Mouse (Mus musculus): Measurements from ENCODE around the gene Utp3. TPM values are rescaled to one million over a fixed set of nuclear protein-coding genes. Genes with fewer than 3 reads are reported as not detected.

The Utp3 gene
- polyA plus RNA-seq, 1 experiment from 2014 or later = 60.9 TPM

DNA sequence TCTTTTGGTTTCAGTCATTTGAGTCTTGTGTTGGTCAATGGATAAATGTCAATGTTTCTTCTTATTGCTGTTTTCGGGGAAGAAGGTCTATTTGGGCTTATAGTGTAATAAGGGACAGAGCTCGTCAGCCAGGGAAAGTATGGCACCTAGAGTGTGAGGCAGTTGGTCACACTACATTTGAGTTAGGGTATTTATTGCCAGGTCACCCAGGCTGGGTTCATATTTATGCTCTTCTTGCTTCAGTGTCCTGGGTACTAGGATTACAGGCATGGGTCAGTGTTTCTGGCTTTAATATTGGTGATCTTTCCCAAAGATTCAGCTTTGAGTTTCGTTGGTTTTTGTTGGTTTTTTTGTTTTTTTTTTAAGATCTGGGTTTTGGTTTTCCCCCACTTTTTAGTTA lies 48.5 kb downstream of the Utp3 start:
- Histone ChIP-seq H3K9me3 (replicated peaks) (no peaks in the 10 kb centered on the region), H3K4me3 (no peak overlapping the region), H3K27ac (no peak overlapping the region), H3K36me3 (peaks cover 7% of the 10 kb centered on the region; the same call in 1 of the 2 replicates), H3K27me3 (no peaks in the 10 kb centered on the region), H3K4me2 (replicated peaks) (no peak overlapping the region), H3K9ac (no peak overlapping the region), H3K4me1 (no peaks in the 10 kb centered on the region)
- WGBS = 88% methylated on average over 3 of the region's 3 CpGs
- no peak for ATAC-seq (ENCODE audit: low FRiP score)

DNA sequence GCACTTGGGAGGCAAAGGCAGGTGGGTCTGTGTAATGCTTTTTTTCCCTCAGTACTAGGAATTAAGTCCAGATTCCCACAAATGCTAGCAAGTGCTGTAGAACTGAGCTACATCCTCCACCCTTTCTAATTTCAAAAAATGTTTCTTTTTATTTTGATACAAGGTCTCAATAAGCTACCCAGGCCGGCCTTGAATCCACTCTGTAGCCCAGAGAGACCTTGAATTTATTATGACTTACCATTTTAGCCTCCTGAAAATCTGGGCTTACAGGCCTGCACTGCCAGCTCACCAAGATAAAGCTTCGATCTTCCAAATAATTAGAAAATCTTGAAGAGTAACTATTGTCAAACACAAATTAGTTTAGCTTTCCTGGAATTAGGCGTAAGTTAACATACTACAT lies 49.8 kb downstream of the Utp3 start:
- Histone ChIP-seq H3K36me3 (peaks cover 7% of the 10 kb centered on the region; the same call in 1 of the 2 replicates), H3K4me2 (replicated peaks) (no peak overlapping the region), H3K4me3 (no peak overlapping the region), H3K27me3 (no peaks in the 10 kb centered on the region), H3K9ac (no peak overlapping the region), H3K27ac (no peak overlapping the region), H3K9me3 (replicated peaks) (no peaks in the 10 kb centered on the region), H3K4me1 (no peaks in the 10 kb centered on the region)
- no peak for ATAC-seq (ENCODE audit: low FRiP score)
- WGBS = 93% methylated on average over 3 of the region's 3 CpGs

DNA sequence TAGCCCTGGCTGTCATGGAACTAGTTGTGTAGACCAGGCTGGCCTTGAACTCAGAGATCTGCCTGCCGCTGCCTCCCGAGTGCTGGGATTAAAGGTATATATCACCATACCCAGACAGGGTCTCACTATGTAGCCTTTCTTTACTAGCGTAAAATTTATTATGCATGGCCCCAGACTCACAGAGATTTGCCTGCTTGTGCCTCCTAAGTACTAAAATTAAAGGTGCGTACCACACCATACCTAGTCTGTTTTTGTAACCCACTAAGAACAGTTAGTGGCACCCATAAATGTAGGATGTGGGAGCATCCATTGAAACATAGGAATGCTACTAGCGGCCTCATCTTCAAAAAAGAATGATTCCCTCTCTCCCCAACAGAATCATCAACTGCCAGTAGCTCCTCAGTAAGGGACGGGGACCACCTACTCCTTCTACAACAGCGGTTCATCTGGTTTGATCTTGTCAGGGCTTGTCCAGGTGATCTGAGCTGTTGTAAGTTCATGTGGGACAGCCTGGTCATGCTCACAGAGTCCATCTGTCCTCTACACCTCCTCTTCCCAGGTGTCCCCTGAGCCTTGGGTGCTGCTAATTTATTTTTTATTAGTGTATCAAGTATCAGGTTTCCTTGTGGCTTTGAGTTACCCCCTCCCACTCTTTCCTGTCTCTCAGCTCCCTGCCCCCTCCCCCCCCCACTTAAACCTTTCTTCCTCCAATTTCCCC lies 50.5 kb downstream of the Utp3 start:
- no peaks in the 10 kb centered on the region for H3K27me3 ChIP-seq
- ATAC-seq (ENCODE audit: low FRiP score) = 0 out of 2 replicates have a peak, but pooled peaks have one; percentile 40
- no peaks in the 10 kb centered on the region for H3K4me1 ChIP-seq
- 0 out of 2 replicates have a peak, but pooled peaks cover 7% of the 10 kb centered on the region for H3K36me3 ChIP-seq
- no peak overlapping the region for H3K4me2 ChIP-seq (replicated peaks)
- H3K4me3 ChIP-seq = no peak overlapping the region
- H3K9me3 ChIP-seq (replicated peaks) = no peaks in the 10 kb centered on the region
- 92% methylated on average over 7 of the region's 7 CpGs for WGBS
- no peak overlapping the region for H3K27ac ChIP-seq
- H3K9ac ChIP-seq = no peak overlapping the region

Other genes starting within 250 kb of the Utp3 start
- not detected in 2 replicates for gene Prol1, start 237.2 kb upstream of the Utp3 start, polyA plus RNA-seq (2016; fragmentation: Nextera tagmentation; extraction: Ambion mirVana)
- not detected in 2 replicates for gene Amtn, start 178.4 kb upstream of the Utp3 start, polyA plus RNA-seq (2016; fragmentation: Nextera tagmentation; extraction: Ambion mirVana)
- gene Ambn, start 98.5 kb upstream of the Utp3 start, polyA plus RNA-seq (2016; fragmentation: Nextera tagmentation; extraction: Ambion mirVana) = not detected in 2 replicates
- gene Enam, start 66.5 kb upstream of the Utp3 start, polyA plus RNA-seq (2016; fragmentation: Nextera tagmentation; extraction: Ambion mirVana) = not detected in 2 replicates
- gene Jchain, start 26.6 kb upstream of the Utp3 start, polyA plus RNA-seq (2016; fragmentation: Nextera tagmentation; extraction: Ambion mirVana) = 0.27 and 0.35 TPM in 2 replicates
- 229 and 258 TPM in 2 replicates for gene Rufy3, start 10.6 kb downstream of the Utp3 start, polyA plus RNA-seq (2016; fragmentation: Nextera tagmentation; extraction: Ambion mirVana)
- gene Grsf1, start 121.7 kb downstream of the Utp3 start, polyA plus RNA-seq (2016; fragmentation: Nextera tagmentation; extraction: Ambion mirVana) = 88.6 and 88.9 TPM in 2 replicates
- 14.7 and 16.2 TPM in 2 replicates for gene Mob1b, start 166.4 kb downstream of the Utp3 start, polyA plus RNA-seq (2016; fragmentation: Nextera tagmentation; extraction: Ambion mirVana)
- 90.8 and 92.2 TPM in 2 replicates for gene Dck, start 210.5 kb downstream of the Utp3 start, polyA plus RNA-seq (2016; fragmentation: Nextera tagmentation; extraction: Ambion mirVana)